Mouse (Mus musculus) lung, adult 2 months (tissue): ENCODE measurements around the gene Odf2l. TPM values are rescaled to one million over a fixed set of nuclear protein-coding genes. Genes with fewer than 3 reads are reported as not detected.

Source experiments
- DNase-seq: peaks from one replicate; pipeline ENCODE4 v3.0.0; 2022
- H3K4me1 ChIP-seq: fragments of 200-500 bp; 2 replicates; pipeline ENCODE4 v1.6.1; 2011; ENCODE audit warnings: low read length; ENCODE audit not compliant: control insufficient read depth, insufficient read depth
- H3K4me3 ChIP-seq: fragments of 200-500 bp; replicated peaks from 2 replicates; pipeline ENCODE3; 2011; ENCODE audit warnings: low read depth, mild to moderate bottlenecking, control low read depth, low read length; ENCODE audit errors: extremely low read depth
- CTCF ChIP-seq: fragments of 200-500 bp; IDR thresholded peaks from 2 replicates; pipeline ENCODE4 v1.5.1; 2011; ENCODE audit warnings: mild to moderate bottlenecking, low read length, control low read depth; ENCODE audit not compliant: insufficient read depth
- POLR2A ChIP-seq: fragments of 200-500 bp; IDR thresholded peaks from 2 replicates; pipeline ENCODE4 v1.6.1; 2011; ENCODE audit warnings: low read depth, mild to moderate bottlenecking, control low read depth, low read length, borderline replicate concordance; ENCODE audit errors: extremely low read depth
- WGBS: fragments of 180-500 bp; shearing (Covaris S2); methylation state at CpG from one replicate; pipeline ENCODE4 v1.1.7; 2018; 5-methylcytosine and 5-hydroxymethylcytosine counted together
- polyA plus RNA-seq: library from polyadenylated mRNA; depleted of rRNA; stranded (reverse); fragments of >200 nt; gene quantifications from 2 replicates; pipeline ENCODE4 v1.2.3, GENCODE M21; 2012; rRNA removed

The Odf2l gene
- polyA plus RNA-seq, result 1.8 and 2.6 TPM in 2 replicates

DNA sequence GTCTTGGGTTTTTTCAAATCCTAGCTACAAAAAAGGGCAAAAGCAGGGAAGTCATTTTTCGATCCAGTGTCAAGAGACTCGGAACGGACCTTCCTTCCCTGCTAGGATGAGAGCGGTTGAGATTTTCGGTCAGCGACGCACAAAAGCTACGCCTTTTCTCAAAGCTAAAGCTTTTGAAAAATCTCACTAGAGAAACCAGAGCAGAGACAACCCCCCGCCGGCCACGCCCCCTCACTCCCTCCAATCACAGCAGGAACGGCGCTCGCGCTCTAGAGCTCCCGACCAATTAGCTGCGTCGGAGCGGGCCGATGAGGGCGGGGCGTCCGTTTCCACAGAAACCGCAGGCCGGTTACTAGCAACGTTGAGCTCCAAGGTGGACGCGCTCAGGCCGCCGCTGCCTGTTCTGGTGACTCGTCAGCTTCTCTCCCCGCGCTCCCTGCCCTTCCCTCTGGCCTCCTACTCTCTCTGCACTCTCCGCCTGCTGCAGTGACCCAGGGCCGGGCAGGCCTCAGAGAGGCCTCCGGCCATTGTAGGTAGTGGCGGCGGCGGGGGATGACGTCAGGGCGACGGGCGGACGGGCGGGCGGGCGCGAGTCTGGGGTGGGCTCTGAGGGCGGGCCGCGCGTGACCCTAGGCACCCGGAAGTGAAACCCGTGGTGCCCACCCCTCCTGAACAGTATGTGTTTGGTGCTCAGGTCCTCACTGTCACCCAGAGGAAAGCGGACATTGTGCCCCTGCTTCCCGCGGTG, at the start of gene Odf2l:
Gene Odf2l (plus strand): TSS at position 335 of the 748 bp plus-strand sequence.
- under 1% methylated on average over 57 of the region's 57 CpGs for WGBS
- peak; percentile 99 for DNase-seq
- TF ChIP-seq POLR2A (peak; percentile 81; the same call in 1 of the 2 replicates), CTCF (no peak)
- no peaks in the 10 kb centered on the region for H3K4me1 ChIP-seq
- peak within 1 kb of the TSS; percentile 99 for H3K4me3 ChIP-seq

DNA sequence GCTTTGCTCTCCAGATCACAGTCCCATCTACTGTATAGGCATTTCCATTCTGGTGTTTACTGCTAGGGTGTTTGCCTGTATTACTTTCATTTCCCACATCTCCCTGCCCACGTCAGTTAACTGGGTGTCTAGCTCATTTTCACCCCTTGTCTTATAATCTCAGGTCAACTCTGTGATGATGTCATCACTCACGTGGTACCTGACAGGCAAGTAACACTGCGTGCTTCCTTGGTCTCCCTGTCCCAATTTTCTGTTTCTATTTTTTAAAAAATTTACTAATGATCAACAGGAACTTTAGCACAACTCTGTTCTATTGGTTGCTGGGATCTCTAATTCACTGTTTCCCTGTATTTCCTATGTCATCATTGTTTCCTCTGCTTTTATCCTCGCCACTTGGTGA, 49.4 kb upstream of the Odf2l start:
- TF ChIP-seq POLR2A (no peak), CTCF (no peak)
- no peaks in the 10 kb centered on the region for H3K4me1 ChIP-seq
- 68% methylated on average over 4 of the region's 4 CpGs for WGBS
- DNase-seq, result no peak
- no peak overlapping the region for H3K4me3 ChIP-seq

GRCm38 (mm10) chr3:145072339-145072738, 46.0 kb upstream of the Odf2l start:
- 89% methylated on average over 3 of the region's 3 CpGs for WGBS
- Histone ChIP-seq H3K4me3 (no peak overlapping the region), H3K4me1 (no peaks in the 10 kb centered on the region)
- DNase-seq, result no peak
- no peak for TF ChIP-seq CTCF
- TF ChIP-seq POLR2A, result no peak

DNA sequence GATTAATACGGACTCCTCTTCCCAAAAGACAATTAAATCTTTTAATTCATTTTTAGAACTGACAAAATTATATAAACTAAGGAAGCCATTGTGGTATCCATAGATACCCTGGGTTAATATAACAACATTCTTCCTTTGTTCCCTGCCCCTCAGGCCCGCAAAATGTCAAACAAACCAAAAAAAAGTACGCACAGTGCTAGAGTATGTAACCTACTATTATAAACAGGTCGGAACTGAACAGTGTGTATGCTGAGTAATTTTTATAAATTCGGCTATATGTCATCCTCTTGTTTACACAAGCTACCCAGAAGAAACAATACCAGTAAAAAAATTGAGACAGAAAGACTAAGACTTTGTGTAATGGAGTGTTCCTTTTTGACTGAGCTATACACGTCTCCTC, 40.0 kb upstream of the Odf2l start:
- DNase-seq, result no peak
- TF ChIP-seq POLR2A (no peak), CTCF (no peak)
- H3K4me3 ChIP-seq, result no peak overlapping the region
- 38% methylated on average over 6 of the region's 6 CpGs for WGBS
- H3K4me1 ChIP-seq, result no peaks in the 10 kb centered on the region

- no peaks in the 10 kb centered on the region for H3K4me1 ChIP-seq
- no peak for DNase-seq
- WGBS, result 78% methylated on average over 8 of the region's 8 CpGs
- TF ChIP-seq CTCF (no peak), POLR2A (no peak)
- no peak overlapping the region for H3K4me3 ChIP-seq
These were observed 37.5 kb upstream of the Odf2l start for GRCm38 (mm10) chr3:145080904-145081303.

DNA sequence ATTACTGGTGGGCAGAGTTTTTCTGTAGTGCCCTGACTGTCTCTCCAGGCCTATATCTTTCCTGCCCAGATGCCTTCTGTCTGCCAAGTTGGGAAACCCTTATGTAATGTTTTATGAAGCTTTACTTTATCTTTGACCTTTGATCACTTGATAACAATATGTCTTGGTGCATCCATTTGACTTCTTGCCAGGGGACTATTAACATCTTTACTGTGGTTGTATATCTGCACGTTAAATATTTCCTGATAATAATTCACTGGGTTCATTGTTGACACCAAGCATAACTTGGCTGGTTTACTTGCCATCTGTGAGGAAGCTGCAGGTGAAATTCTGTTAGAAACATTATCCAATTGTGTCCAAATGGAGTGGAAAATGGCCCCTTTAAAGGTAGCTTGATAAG, 35.3 kb upstream of the Odf2l start:
- 46% methylated on average over 1 of the region's 1 CpGs for WGBS
- no peak overlapping the region for H3K4me3 ChIP-seq
- H3K4me1 ChIP-seq, result no peaks in the 10 kb centered on the region
- TF ChIP-seq CTCF, result no peak
- no peak for TF ChIP-seq POLR2A
- DNase-seq, result no peak

DNA sequence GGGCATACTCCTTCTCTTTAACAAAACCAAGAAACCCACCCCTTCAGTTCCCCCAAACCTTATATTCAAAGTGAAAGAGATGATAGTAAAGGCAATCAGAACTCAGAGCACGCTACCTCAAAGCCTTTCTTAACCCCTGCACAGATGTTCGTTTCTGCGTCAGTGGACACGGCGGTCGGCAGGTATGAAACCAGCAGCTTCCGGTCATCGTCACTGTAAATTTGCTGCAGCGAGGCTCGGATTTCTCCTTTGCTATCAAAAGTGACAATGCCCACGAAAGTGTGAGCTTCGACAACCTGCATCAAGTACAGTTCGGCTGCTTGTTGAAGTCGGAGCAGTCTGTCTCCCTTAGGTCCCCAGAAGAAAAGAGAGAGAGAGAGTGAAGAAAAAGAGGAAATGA, 32.2 kb upstream of the Odf2l start:
- Histone ChIP-seq H3K4me3 (no peak overlapping the region), H3K4me1 (no peaks in the 10 kb centered on the region)
- no peak for DNase-seq
- 91% methylated on average over 14 of the region's 14 CpGs for WGBS
- TF ChIP-seq CTCF (no peak), POLR2A (no peak)

DNA sequence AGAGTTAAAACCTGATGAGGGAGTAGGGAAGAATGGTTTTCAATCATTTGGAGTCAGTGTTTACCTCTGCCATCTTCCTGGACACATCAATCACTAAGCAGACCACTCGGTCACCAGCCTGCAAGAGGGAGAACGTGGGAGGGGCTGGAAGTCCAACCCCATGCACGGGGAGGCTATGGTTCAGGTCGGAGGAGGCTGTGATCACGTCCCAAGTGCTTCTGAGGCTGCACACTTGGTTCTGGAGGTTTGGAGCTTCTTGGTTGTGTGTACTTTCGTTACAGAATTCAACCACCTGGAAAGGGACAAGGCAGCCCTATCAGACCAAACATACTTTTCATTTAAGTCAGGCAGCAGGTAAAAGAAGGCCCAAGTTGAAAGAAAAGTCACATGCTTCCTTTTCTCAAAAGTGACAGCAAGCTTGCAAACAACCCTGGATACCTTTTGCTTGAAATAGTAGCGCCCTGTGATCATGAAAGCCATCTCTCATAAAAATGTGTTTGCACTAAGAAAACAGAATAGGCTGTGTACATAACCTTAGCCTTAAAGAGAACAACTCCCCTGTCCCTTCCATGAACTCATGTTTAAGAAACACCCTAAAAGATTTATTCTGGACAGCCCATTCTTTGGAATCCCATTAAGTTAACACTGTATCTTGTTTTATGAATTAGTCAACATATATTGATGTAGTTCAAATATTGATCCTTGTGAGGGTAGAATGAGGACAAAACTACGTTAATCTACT, 30.4 kb upstream of the Odf2l start:
- DNase-seq, result no peak
- H3K4me1 ChIP-seq, result no peaks in the 10 kb centered on the region
- H3K4me3 ChIP-seq, result no peak overlapping the region
- TF ChIP-seq CTCF (no peak), POLR2A (no peak)
- WGBS, result 44% methylated on average over 8 of the region's 8 CpGs

- Histone ChIP-seq H3K4me1 (peaks cover 4% of the 10 kb centered on the region), H3K4me3 (no peak within 1 kb of the TSS)
- DNase-seq, result no peak
- WGBS, result 50% methylated on average over 6 of the region's 6 CpGs
- no peak for TF ChIP-seq CTCF
- no peak for TF ChIP-seq POLR2A
These were observed 19.1 kb upstream of the Odf2l start, which contains the start of gene Clca2 for GRCm38 (mm10) chr3:145099291-145099690. Gene Clca2, minus strand, starts transcription at chr3:145099443.
